Mouse (Mus musculus): ENCODE measurements around the gene Ptp4a2. TPM values are rescaled to one million over a fixed set of nuclear protein-coding genes. Genes with fewer than 3 reads are reported as not detected.
"Not testable (repeated sequence)": the region's sequence is repeated elsewhere in the genome, so short reads cannot be mapped to it uniquely, and the experiment has no call there.

The Ptp4a2 gene
- polyA plus RNA-seq (2015; fragmentation: Nextera tagmentation; extraction: Ambion mirVana): 140 and 174 TPM in 2 replicates

DNA sequence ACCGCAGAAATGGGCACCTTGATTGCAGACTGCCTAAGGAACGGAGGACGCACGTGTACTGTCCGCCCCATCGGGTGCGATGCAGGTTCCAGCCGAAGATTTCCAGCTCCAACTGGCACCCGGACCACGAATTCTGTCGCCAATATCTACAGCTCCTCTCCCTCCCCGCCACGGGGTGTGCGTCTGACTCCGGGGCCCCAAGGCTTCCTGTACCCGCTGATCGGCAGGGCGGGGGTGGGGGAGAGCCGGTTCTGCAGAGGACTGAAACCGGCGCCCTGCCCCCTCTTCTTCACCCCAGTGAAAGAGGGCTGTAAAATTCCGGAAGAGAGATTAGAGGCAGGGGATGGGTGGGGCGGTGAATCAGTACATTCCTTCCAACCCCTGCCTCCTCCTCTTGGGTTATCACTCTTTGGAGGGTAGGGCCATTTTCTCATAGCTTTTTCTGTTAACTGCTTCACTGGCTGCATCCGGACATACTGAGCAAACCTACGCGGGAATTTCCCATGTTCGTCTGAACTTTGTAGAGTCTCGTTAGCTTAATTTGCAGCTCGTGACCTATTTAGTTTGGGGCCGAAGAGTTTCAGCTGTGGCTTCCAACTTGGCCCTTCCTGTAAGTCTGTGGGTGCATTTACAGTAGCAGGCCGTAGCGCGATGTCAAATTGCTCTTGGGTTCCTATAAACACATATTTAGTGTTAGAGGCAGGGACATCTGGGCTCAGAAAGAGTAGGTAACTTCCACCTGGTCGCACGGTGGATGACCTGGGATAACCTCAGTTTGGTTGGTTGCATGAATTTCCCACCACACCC is at the start of gene Ptp4a2:
TSS of gene Ptp4a2 (plus strand) at position 422 of the 807 bp plus-strand sequence.
- peaks cover 16% of the 10 kb centered on the region for H3K4me1 ChIP-seq (replicated peaks)
- H3K27ac ChIP-seq (replicated peaks): peak within 1 kb of the TSS; percentile 72
- H3K4me3 ChIP-seq (replicated peaks): peak within 1 kb of the TSS; percentile 49
- H3K9ac ChIP-seq: peak within 1 kb of the TSS; percentile 27
- WGBS (ENCODE audit: insufficient replicate concordance): 2% methylated on average over 35 of the region's 35 CpGs
- no peaks in the 10 kb centered on the region for H3K36me3 ChIP-seq (replicated peaks)
- H3K27me3 ChIP-seq: peaks cover 39% of the 10 kb centered on the region
- peak; percentile 81 for ATAC-seq (ENCODE audit: insufficient read depth)
- peak within 1 kb of the TSS; percentile 67 for H3K4me2 ChIP-seq
- H3K9me3 ChIP-seq (replicated peaks): no peaks in the 10 kb centered on the region

DNA sequence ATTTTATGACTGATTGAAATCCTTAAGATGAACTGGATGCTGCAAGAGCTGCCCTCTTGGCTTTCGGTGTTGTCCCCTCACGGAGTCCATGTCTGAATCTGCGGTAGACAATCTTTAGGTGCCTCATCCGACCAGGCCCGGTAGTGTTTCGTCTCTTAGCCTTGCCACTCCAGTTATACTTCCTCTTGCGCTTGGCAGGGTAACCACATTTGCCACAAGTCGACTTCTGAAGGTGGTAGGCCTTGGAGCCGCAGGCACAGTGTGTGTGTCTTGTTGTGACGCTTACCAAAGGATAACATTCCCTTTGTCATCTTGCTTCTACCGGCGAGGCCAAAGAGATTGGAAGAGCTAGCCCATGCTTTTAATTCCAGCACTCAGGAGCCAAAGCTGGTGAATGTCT is 49.4 kb upstream of the Ptp4a2 start:
- Histone ChIP-seq H3K27me3 (no peaks in the 10 kb centered on the region), H3K9me3 (replicated peaks) (no peaks in the 10 kb centered on the region), H3K4me2 (no peak overlapping the region), H3K9ac (no peak overlapping the region), H3K4me1 (replicated peaks) (no peaks in the 10 kb centered on the region), H3K4me3 (replicated peaks) (no peak overlapping the region), H3K36me3 (replicated peaks) (no peaks in the 10 kb centered on the region), H3K27ac (replicated peaks) (no peak overlapping the region)
- WGBS (ENCODE audit: insufficient replicate concordance): 20% methylated on average over 12 of the region's 12 CpGs
- no peak for ATAC-seq (ENCODE audit: insufficient read depth)

DNA sequence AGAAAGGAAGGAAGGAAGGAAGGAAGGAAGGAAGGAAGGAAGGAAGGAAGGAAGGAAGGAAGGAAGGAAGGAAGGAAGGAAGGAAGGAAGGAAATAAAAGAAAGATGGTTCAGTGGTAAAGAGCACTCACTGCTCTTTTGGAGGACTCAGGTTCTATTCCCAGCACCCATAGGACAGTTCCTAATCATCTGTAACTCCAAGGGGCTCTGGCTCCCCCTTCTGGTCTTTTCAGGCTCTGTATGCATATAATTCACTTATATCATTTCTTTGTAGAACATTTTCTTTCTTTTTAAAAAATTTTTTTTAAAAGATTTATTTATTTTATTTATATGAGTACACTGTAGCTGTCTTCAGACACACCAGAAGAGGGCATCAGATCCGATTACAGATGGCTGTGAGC is 48.5 kb upstream of the Ptp4a2 start:
- WGBS (ENCODE audit: insufficient replicate concordance): 50% methylated on average over 1 of the region's 1 CpGs
- not testable (repeated sequence) for H3K27me3 ChIP-seq; H3K9ac ChIP-seq; ATAC-seq (ENCODE audit: insufficient read depth); H3K27ac ChIP-seq (replicated peaks); H3K4me2 ChIP-seq; H3K36me3 ChIP-seq (replicated peaks); H3K4me1 ChIP-seq (replicated peaks); H3K4me3 ChIP-seq (replicated peaks); H3K9me3 ChIP-seq (replicated peaks)

DNA sequence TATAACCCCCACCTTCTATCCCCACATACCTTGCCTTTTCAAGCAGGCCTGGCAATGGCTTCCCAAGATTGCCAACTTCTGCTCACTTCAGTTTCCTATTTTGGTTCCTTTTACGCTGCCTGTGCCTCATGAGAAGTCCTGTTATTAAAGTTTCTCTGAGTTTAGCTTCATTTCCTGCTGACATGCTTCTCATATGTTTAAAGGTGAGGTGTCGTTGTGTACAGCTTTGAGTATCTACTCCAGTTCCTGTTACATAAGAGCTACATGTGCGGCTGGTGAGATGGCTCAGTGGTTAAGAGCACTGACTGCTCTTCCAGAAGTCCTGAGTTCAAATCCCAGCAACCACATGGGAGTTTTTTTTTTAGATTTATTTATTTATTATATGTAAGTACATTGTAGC is 45.7 kb upstream of the Ptp4a2 start:
- no peak for ATAC-seq (ENCODE audit: insufficient read depth)
- 48% methylated on average over 3 of the region's 3 CpGs for WGBS (ENCODE audit: insufficient replicate concordance)
- H3K9ac ChIP-seq: no peak overlapping the region

DNA sequence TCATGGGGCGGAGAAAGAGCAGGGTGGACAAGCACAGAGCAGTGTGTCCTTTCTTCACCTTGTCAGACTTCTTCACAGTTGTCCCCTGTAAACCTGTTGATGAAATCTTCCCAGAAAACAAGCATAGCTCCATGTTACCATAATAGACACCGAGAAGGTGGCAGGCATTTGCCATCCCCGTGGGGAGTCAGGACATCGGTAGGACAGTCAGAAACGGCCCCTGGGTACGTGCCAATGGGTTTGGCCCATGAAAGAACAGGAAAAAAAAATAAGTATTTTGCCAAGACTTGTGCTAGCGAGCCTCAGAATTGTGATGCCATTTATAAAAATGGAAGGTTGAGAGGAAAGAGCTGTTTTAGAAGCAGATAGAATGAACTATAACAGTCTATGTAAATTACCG is 43.2 kb upstream of the Ptp4a2 start:
- Histone ChIP-seq H3K9me3 (replicated peaks) (no peaks in the 10 kb centered on the region), H3K4me1 (replicated peaks) (0 out of 2 replicates have a peak, but pooled peaks cover 10% of the 10 kb centered on the region), H3K9ac (no peak overlapping the region), H3K4me2 (no peak overlapping the region), H3K27me3 (peaks cover 20% of the 10 kb centered on the region), H3K36me3 (replicated peaks) (no peaks in the 10 kb centered on the region), H3K27ac (replicated peaks) (no peak overlapping the region), H3K4me3 (replicated peaks) (no peak overlapping the region)
- 66% methylated on average over 8 of the region's 8 CpGs for WGBS (ENCODE audit: insufficient replicate concordance)
- ATAC-seq (ENCODE audit: insufficient read depth): no peak

More for the DNA sequence above, 45.7 kb upstream of the Ptp4a2 start:
- Histone ChIP-seq H3K4me3 (replicated peaks) (no peak overlapping the region), H3K27ac (replicated peaks) (no peak overlapping the region), H3K9me3 (replicated peaks) (no peaks in the 10 kb centered on the region), H3K4me1 (replicated peaks) (no peaks in the 10 kb centered on the region), H3K36me3 (replicated peaks) (no peaks in the 10 kb centered on the region), H3K27me3 (no peaks in the 10 kb centered on the region), H3K4me2 (no peak overlapping the region)

DNA sequence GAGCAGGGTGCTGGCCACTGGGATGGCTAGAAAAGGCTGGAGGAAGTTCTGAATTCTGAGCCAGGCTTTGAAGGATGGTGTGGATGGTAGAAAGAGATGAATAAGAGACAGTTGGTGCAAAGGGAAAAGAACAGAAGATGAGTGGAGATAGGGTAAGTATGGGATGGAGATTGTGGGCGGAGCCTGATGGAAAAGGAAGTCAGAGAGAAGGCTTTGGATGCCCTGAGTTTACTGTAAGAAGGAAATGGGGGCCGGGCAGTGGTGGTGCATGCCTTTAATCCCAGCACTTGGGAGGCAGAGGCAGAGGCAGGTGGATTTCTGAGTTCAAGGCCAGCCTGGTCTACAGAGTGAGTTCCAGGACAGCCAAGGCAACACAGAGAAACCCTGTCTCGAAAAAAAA is 42.3 kb upstream of the Ptp4a2 start:
- Histone ChIP-seq H3K4me1 (replicated peaks) (0 out of 2 replicates have a peak, but pooled peaks cover 10% of the 10 kb centered on the region), H3K27me3 (peaks cover 21% of the 10 kb centered on the region)
- 31% methylated on average over 3 of the region's 3 CpGs for WGBS (ENCODE audit: insufficient replicate concordance)
- H3K27ac ChIP-seq (replicated peaks); H3K4me3 ChIP-seq (replicated peaks); H3K9me3 ChIP-seq (replicated peaks); H3K4me2 ChIP-seq; H3K36me3 ChIP-seq (replicated peaks); H3K9ac ChIP-seq; ATAC-seq (ENCODE audit: insufficient read depth): not testable (repeated sequence)

DNA sequence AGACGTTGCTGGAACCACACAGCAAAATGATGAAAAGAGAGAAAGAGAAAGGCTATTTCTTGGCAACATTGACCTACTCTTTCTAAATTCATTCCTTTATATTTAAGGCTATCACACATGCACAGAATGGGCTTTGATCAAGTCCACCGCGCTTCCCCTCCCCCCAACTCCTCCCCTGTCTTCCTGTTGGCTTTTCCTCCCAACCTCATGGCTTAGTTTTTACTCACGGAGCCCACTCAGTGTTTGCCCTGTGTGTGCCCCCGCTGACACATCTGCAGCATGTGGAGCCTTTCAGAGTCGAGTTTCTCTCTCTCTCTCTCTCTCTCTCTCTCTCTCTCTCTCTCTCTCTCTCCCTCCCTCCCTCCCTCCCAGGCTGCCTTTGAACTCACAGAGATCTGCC is 40.4 kb upstream of the Ptp4a2 start:
- Histone ChIP-seq H3K4me3 (replicated peaks) (no peak overlapping the region), H3K4me2 (no peak overlapping the region), H3K9me3 (replicated peaks) (no peaks in the 10 kb centered on the region), H3K27ac (replicated peaks) (no peak overlapping the region), H3K27me3 (peaks cover 21% of the 10 kb centered on the region), H3K4me1 (replicated peaks) (0 out of 2 replicates have a peak, but pooled peaks cover 10% of the 10 kb centered on the region), H3K36me3 (replicated peaks) (no peaks in the 10 kb centered on the region), H3K9ac (no peak overlapping the region)
- ATAC-seq (ENCODE audit: insufficient read depth): no peak
- 26% methylated on average over 6 of the region's 6 CpGs for WGBS (ENCODE audit: insufficient replicate concordance)

DNA sequence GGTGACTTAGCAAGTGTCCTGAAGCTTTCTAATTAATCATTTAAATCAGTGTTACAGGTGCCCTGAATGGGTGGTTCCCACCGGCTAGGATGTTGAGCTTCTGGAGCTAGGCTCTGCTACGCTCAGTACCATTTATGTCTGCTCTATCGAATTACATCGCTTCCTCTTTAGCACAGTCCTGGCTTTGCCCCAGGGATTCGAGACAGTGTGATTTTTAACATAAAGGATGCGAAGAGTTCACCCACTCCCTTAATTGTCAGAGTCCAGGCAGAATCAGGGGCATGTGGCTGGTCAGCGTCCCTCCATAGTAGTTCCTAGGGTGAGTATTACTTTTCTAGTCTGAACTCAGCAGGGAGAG is 39.7 kb upstream of the Ptp4a2 start:
- H3K27me3 ChIP-seq: peaks cover 21% of the 10 kb centered on the region
- ATAC-seq (ENCODE audit: insufficient read depth): no peak
- H3K9me3 ChIP-seq (replicated peaks): no peaks in the 10 kb centered on the region
- H3K36me3 ChIP-seq (replicated peaks): no peaks in the 10 kb centered on the region
- 0 out of 2 replicates have a peak, but pooled peaks cover 10% of the 10 kb centered on the region for H3K4me1 ChIP-seq (replicated peaks)
- H3K4me2 ChIP-seq: peak overlapping the region; percentile 16; the same call in 1 of the 2 replicates
- H3K4me3 ChIP-seq (replicated peaks): no peak overlapping the region
- WGBS (ENCODE audit: insufficient replicate concordance): 25% methylated on average over 7 of the region's 7 CpGs
- H3K9ac ChIP-seq: no peak overlapping the region
- H3K27ac ChIP-seq (replicated peaks): no peak overlapping the region

DNA sequence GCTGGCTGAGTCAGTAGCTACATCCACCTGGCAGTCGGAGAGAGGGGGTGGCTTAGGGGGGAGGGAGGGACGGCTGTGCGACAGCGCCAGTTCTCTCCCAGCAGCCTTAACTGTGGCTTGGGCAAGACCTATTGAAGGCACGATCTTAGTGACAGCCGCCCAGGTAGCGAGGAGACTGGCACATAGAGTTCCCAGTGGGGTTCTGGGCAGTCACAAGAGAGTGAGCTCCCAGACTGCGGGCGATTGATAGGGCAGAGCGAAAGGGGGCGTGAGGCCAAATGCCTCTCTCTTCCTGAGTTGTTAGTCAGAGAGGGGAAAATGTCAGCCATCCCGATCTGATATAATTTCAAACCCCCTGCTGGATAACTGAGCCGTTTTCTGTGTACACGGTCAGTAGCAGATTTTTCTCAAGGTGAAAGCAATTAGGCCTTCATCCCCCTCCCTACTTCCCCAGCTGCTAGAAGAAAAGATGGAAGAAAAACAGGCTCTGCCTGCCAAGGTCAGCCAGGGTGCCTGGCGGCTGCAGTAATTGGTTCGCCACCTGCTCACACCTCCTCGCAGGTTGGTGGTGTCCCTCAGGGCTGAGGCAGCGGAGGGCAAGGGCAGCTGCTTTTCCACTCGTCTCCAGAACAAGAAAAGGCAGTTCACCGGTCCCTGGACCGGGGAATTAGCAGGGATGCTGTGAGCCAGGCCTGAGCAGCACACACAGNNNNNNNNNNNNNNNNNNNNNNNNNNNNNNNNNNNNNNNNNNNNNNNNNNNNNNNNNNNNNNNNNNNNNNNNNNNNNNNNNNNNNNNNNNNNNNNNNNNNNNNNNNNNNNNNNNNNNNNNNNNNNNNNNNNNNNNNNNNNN is 39.1 kb upstream of the Ptp4a2 start:
- Histone ChIP-seq H3K4me1 (replicated peaks) (0 out of 2 replicates have a peak, but pooled peaks cover 10% of the 10 kb centered on the region), H3K36me3 (replicated peaks) (no peaks in the 10 kb centered on the region), H3K9ac (no peak overlapping the region), H3K9me3 (replicated peaks) (no peaks in the 10 kb centered on the region), H3K27ac (replicated peaks) (no peak overlapping the region), H3K27me3 (peaks cover 21% of the 10 kb centered on the region), H3K4me3 (replicated peaks) (no peak overlapping the region), H3K4me2 (peak overlapping the region; percentile 16; the same call in 1 of the 2 replicates)
- 13% methylated on average over 21 of the region's 21 CpGs for WGBS (ENCODE audit: insufficient replicate concordance)
- no peak for ATAC-seq (ENCODE audit: insufficient read depth)

DNA sequence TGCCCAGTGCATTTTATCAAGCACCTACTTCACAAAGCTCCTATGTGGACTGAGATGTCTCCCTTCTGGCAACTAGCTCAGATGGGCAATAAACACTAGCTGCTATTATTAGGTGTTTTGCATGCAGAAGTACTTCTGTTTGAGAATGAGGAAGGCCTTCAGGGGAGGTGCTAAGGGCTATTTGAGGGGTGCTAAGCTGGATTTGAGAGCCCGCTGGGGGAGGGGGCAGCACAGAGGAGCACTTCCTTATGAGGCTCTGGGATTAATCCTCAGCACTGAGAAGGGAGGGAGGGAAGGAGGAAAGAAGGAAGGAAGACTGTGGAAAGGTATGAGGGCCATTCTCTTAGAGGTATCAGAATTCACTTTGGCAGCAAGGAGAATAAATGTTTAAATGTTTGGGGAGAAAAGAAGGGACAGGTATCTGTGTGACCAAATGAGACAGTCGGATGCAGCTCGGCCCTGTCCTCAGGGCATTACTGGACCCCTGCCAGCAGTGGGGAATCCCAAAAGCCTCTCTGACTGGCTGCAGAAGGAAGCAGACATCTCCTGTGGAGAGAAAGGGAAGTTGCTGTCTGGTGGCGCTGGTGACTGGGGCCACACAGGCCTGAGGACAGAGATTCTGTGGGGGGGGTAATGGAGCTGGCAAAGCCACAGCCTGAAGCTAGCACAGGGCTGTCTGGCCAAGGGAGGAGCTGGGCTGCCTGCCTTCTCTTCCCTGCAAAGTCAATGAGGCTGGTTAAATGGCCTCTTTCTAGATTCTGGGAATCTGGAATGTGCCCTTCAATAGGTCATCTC is 28.9 kb upstream of the Ptp4a2 start:
- Histone ChIP-seq H3K4me2 (no peak overlapping the region), H3K27me3 (no peaks in the 10 kb centered on the region), H3K9me3 (replicated peaks) (no peaks in the 10 kb centered on the region), H3K4me1 (replicated peaks) (peaks cover 4% of the 10 kb centered on the region), H3K9ac (no peak overlapping the region), H3K36me3 (replicated peaks) (no peaks in the 10 kb centered on the region), H3K4me3 (replicated peaks) (no peak overlapping the region), H3K27ac (replicated peaks) (0 out of 2 replicates have a peak overlapping the region, but pooled peaks have one; percentile 41)
- ATAC-seq (ENCODE audit: insufficient read depth): peak; percentile 31; the same call in 1 of the 2 replicates
- 29% methylated on average over 4 of the region's 4 CpGs for WGBS (ENCODE audit: insufficient replicate concordance)

Measured in liver, embryonic 15.5 days (tissue).